Mouse (Mus musculus) hematopoietic stem cell, adult 5-6 weeks (primary cell): Measurements from ENCODE around the gene Csnk2a1. TPM values are rescaled to one million over a fixed set of nuclear protein-coding genes. Genes with fewer than 3 reads are reported as not detected.

ENCODE experiments used
- ATAC-seq, 2 experiments: fragments of 125-278 bp in 1 of 2; replicated peaks in 1 of 2; 2 replicates each; pipeline ENCODE4 v1.8.0; 2016 to 2017; ENCODE audit warnings: inconsistent platforms in 2 of 2, mild to moderate bottlenecking in 2 of 2, moderate number of reproducible peaks in 2 of 2, low read depth in 1 of 2, moderate TSS enrichment in 1 of 2; ENCODE audit not compliant: low FRiP score in 2 of 2, poor library complexity in 2 of 2, severe bottlenecking in 2 of 2, insufficient read depth in 1 of 2, low TSS enrichment in 1 of 2
- total RNA-seq: library from RNA; stranded (forward); fragments of 172-1452, 232-1000 nt; gene quantifications from 2 replicates; pipeline ENCODE4 v1.2.3, GENCODE M21; 2017

The Csnk2a1 gene
- total RNA-seq, 1 experiment from 2014 or later = 169 TPM

DNA sequence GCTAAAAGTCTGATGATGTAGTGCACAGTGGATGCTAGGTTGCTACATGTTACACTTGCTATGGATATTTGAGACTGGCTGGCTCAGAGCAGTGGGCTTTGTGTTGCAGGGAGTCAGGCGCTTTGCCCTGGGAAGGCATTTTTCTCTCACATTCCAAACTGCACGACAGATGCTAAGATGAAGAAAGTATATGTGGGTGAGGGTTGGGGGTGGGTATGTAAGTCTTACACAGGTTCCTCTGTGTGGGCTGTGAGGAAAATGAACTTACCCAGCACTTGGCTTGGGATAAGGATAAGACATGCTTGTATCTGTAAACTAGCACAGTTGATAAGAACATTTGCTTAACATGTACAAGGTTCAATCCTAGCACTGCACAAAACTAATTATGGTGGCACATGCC, 76.2 kb downstream of the Csnk2a1 start:
- ATAC-seq = no peak

- ATAC-seq = no peak
Observed at GRCm38 (mm10) chr2:152303781-152304180, 77.1 kb downstream of the Csnk2a1 start.

DNA sequence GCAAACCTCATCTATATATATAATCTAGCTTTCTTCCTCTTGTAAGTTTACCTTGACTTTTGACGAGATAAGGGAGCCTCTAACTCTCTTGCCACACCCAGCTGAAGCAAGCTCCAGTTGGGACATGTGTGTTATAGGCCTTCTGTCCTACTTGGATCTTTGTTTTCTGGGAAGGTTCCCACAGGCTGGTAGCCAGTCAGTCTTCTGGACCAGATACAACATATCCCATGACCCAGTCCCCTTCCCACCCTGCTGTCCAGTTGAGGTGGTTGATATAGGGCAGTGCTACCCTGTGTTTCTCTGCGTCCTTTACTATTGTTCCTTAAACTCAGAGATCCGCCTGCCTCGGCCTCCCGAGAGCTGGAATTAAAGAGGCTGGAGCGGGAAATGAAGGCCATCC, 78.8 kb downstream of the Csnk2a1 start:
- no peak for ATAC-seq

DNA sequence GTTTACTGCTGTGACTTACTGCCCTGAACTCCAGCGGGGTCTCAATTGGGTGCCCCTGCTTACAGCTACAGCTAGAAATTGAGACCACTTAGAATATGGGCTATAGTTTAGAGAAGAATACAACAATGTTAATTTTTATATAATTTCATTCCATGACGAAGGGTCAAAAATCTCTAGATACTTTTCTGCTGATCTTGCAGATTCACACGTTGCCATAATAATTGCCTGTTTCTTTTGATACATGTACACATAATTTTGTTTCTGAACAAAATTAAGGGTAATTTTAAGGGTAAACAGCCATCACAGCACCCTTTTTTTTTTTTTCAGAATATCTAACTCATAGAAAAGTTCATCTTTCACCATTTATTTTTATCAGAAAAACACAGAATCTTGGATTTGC, 80.5 kb downstream of the Csnk2a1 start:
- ATAC-seq = no peak

DNA sequence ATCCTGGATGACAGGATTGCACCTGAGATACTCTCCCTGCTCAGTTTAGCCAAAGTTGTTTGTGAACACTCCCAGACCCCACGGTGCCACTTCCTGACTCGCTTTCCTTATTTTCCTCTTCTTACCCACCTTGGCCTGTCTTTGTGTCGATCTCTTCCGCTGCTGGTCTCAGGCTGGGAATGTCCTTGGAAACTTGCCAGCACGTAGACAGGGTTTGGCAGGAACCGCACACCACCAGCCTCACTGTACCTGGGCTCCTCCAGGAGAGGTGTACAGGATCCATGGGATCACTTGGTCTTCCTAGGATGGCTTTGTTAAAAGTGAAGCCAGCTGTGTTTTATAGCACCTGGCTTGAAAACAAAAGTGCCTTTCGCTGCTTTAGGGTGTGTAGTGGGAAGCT, 86.4 kb downstream of the Csnk2a1 start:
- no peak for ATAC-seq

DNA sequence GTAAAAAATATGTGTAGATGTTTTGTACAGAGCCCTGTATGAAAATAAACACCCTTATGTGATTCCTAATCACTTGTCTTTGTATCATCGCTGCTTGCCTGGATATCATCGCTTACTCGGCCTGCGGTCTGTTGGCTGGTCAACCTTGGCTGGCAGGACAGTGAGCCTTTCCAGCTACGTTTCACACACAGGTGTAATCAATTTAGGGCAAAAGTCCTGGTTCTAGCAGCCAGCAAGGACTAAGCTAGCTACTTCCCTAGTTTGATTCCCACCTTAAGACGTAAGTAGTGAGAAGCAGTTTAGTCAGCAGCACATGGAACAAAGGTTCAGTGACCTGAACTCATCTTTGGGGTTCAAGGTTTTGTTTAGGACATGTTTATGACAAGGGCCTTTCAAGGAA, 87.3 kb downstream of the Csnk2a1 start:
- no peak for ATAC-seq

- no peak for ATAC-seq
Observed at GRCm38 (mm10) chr2:152317054-152317453, 90.4 kb downstream of the Csnk2a1 start.

GRCm38 (mm10) chr2:152321558-152321957, 94.9 kb downstream of the Csnk2a1 start:
- ATAC-seq = no peak

DNA sequence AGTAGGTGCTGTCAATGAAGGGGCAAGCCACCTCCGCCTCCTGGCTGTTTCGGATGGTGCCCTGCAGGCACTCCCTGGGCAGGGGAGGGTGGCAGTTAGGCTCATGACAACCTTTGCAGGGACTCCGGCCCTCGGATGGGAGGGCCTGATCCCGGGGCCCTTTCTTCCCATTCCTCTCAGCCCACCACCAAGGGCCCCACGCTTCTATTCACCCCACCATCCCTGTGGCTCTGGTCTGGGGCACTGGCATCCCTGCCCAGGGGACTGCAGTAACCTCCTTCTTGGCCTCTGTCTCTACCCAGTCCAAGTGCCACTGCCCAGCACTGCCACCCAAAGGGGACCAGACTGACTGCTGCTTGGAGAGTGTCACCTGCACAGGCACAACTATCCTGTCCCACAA, 95.6 kb downstream of the Csnk2a1 start:
- no peak for ATAC-seq

DNA sequence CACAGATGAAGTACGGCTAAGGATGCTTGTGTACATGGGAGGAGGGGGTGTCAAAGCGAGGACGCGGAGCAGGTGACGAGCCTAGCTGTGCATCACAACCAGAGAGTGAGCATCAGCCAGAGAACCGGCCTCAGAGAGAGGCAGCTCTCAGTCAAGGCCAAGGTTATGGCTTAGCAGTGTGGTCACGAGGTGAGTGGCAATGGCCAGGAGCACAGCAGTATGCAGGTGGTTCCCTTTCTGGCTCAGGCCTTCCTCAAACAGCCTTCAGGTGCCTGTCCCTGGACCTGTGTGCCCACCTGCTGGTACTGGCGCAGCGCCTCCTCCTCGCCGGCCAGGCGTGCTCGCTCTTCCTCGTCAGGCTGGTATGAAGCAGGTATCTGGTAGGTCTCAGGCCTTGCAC, 97.3 kb downstream of the Csnk2a1 start:
- ATAC-seq = no peak

DNA sequence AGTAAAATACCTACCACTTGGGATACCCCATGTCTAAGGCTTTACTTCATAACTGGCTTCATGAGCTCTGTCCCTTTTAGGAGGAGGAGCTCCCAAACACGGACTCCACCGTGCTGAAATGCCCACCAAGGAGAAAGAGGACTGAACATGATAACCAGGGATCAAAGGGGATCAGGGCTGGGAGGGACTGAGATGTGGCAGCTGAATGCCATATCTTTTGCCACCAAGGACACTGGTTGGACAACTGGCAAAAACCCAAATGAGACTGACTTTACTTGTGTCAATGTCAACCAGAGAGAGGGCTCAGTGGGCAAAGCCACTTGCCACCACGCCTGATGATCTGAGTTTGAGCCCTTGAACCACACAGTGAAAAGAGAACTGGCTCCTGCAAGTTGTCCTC, 98.2 kb downstream of the Csnk2a1 start:
- ATAC-seq = no peak

DNA sequence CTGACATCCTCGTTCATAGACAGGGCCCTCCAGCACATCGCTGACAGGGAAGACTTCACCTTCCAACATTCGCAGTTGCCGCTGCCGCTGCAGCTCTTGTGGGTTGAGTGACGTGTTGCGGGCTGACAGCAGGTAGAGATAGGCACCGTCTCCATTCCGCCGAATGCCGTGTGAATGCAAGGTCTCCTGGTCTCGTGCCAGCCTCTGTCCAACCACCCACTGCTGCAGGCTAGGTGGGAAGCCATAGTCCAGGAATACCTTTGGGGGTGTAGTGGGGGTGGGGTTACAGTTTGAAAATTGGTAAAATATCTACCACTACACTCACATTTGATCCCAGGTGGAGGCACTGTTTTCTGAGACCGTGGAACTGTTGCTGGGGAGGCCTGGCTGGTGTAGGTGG, 99.5 kb downstream of the Csnk2a1 start:
- no peak for ATAC-seq

- no peak for ATAC-seq
Observed at GRCm38 (mm10) chr2:152326654-152327053, 100.0 kb downstream of the Csnk2a1 start.

- ATAC-seq = no peak
Observed at GRCm38 (mm10) chr2:152327980-152328379, 101.3 kb downstream of the Csnk2a1 start.

DNA sequence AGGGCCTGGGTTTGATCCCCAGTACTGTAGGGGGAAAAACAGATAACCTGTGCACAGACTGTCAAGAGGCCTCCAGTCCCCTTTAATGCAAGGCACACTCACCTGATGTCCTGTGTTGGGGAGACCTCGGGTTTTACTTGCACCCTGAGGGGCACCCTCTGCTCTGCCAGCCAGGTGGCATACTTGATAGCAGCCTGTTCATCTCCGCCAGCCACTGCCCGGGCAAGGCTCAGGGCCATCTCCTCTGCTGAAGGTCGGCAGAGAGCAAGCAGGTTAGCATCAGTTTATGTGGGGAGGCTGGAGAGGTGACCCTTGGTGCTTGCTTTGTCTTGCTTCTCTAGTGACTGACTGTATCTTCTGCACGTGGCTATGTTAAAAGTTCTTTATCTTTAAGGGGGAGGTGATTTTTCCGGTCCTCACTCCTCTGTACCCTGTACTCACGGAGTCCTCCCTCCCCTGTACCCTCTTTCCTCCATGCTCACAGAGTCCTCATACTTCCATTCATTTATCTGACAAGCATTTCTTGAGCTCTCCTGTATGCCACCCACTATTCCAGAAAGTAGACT, 104.3 kb downstream of the Csnk2a1 start:
- ATAC-seq = no peak

Other genes starting within 250 kb of the Csnk2a1 start
- 10.1 and 22.8 TPM in 2 replicates for gene Fam110a, start 246.6 kb upstream of the Csnk2a1 start, total RNA-seq
- 0.45 and 0.81 TPM in 2 replicates for gene Slc52a3, start 230.3 kb upstream of the Csnk2a1 start, total RNA-seq
- not detected in 2 replicates for gene Scrt2, start 145.3 kb upstream of the Csnk2a1 start, total RNA-seq
- 13.4 and 16.3 TPM in 2 replicates for gene Srxn1, start 121.3 kb upstream of the Csnk2a1 start, total RNA-seq
- 4.3 and 10.6 TPM in 2 replicates for gene Tcf15, start 83.3 kb upstream of the Csnk2a1 start, total RNA-seq
- 26.0 and 28.6 TPM in 2 replicates for gene Tbc1d20, start 67.0 kb downstream of the Csnk2a1 start, total RNA-seq
- 63.9 and 70.2 TPM in 2 replicates for gene Rbck1, start 105.8 kb downstream of the Csnk2a1 start, total RNA-seq
- 1.7 and 3.0 TPM in 2 replicates for gene Trib3, start 117.2 kb downstream of the Csnk2a1 start, total RNA-seq
- gene Nrsn2, start 149.8 kb downstream of the Csnk2a1 start, total RNA-seq = not detected in 2 replicates
- 1.9 and 3.9 TPM in 2 replicates for gene Sox12, start 171.2 kb downstream of the Csnk2a1 start, total RNA-seq
- gene Zcchc3, start 188.2 kb downstream of the Csnk2a1 start, total RNA-seq = 5.8 and 5.9 TPM in 2 replicates
- gene 6820408C15Rik, start 188.7 kb downstream of the Csnk2a1 start, total RNA-seq = not detected in 2 replicates
- gene Defb23, start 237.8 kb downstream of the Csnk2a1 start, total RNA-seq = not detected in 2 replicates